Mouse (Mus musculus) brain, embryonic 14.5 days (tissue): ENCODE results near the gene Olfr1150-ps1. TPM values are rescaled to one million over a fixed set of nuclear protein-coding genes. Genes with fewer than 3 reads are reported as not detected.

Experiments used
- DNase-seq: peaks from one replicate; pipeline ENCODE4 v3.0.0-alpha.2; 2011; ENCODE audit warnings: low read depth
- CTCF ChIP-seq: fragments of 200-500 bp; IDR thresholded peaks from 2 replicates; pipeline ENCODE4 v1.5.1; 2012; ENCODE audit warnings: inconsistent platforms, mild to moderate bottlenecking, moderate library complexity, borderline replicate concordance; ENCODE audit not compliant: insufficient read depth, insufficient read length; ENCODE audit errors: extremely low read depth
- POLR2A ChIP-seq: fragments of 200-500 bp; IDR thresholded peaks from 2 replicates; pipeline ENCODE4 v1.6.1; 2012; ENCODE audit warnings: mild to moderate bottlenecking, inconsistent platforms, borderline replicate concordance; ENCODE audit not compliant: poor library complexity, insufficient read depth, insufficient read length, severe bottlenecking; ENCODE audit errors: extremely low read depth
- polyA plus RNA-seq: library from polyadenylated mRNA; depleted of rRNA; stranded (reverse); fragments of >200 nt; gene quantifications from 2 replicates; pipeline ENCODE4 v1.2.3, GENCODE M21; 2012; rRNA removed

Olfr1150-ps1 gene
- not detected in 2 replicates for polyA plus RNA-seq

DNA sequence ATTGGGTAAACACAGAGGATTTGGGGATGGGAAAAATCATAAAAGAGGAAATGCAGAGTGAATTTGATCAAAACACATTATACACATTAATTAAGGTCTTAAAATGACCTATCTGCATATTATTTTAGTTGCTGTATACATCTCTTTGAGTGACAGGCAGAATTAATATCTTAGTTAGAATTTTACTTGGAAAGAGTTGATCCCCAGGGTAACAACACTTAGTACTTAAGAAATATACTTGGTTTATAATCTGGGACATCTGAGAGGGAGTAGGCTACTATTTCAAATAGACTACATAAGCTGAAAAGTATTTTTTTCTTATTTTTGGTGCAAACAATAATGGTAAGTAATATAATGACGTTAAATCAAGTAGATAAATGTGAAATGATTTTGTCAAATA is at the start of gene Olfr1150-ps1:
Olfr1150-ps1 (plus strand) TSS at position 301 of the 400 bp plus-strand sequence.
- TF ChIP-seq CTCF (no peak), POLR2A (no peak)
- no peak for DNase-seq

DNA sequence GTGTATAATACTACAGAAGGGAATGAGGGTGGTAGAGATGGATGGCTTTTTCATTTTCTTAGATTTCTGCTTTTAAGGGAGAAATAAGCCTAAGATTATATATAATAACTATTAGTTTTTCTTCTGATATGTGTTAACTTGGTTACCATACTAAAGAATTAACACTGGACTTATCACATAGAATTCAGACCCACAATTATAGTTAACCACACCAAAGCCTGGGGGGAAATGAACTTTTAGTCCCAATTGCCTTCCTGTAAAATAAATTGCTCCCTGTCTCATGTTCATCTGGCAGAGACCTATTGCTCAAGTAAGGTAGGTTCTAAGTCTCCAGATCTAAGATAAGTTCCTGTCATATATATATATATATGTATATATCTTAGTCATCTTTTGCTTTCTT is 43.5 kb upstream of the Olfr1150-ps1 start, which contains the start of gene Olfr1143:
Olfr1143 (plus strand) TSS at position 301 of the 400 bp plus-strand sequence.
- DNase-seq: no peak
- TF ChIP-seq CTCF (no peak), POLR2A (no peak)

DNA sequence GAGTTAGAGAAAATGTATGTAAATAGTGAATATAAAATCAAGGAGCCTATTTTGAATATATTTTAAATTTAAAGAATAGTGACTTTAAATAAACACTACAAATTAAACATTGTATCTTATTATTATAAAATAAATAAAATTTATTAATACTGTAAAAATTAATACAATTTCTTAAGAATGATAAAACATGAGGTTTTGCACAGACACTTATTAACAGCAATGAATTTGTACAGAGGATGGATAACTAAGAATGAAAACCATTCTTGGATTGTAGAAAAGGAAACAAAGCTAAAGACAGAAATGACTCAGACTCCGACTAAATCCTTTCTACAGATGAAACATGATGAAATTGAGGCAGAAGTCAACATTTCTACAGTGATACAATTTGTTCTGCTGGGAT is 34.3 kb upstream of the Olfr1150-ps1 start, which contains the start of gene Olfr1145:
Olfr1145 (plus strand) TSS at position 301 of the 400 bp plus-strand sequence.
- no peak for TF ChIP-seq CTCF
- no peak for TF ChIP-seq POLR2A
- no peak for DNase-seq

DNA sequence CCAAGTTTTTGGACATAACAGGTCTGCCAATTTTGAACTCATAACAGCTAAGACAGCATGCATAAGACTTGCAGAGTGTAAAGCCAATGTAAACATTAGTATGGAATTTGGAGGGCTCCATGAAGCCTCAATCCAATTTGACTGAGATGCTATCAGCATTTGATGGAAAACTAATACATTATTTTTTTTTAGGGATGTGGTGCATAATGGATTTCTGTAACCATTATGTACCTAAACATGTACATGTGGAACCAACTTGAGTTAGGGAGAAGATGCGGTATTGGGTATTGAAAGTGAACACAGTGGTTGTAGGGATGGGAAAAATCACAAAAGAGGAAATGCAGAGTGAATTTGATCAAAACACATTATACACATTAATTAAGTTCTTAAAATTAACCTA is 13.6 kb upstream of the Olfr1150-ps1 start, which contains the start of gene Olfr1148:
Olfr1148 (plus strand) TSS at position 301 of the 400 bp plus-strand sequence.
- no peak for DNase-seq
- TF ChIP-seq CTCF: no peak
- no peak for TF ChIP-seq POLR2A

DNA sequence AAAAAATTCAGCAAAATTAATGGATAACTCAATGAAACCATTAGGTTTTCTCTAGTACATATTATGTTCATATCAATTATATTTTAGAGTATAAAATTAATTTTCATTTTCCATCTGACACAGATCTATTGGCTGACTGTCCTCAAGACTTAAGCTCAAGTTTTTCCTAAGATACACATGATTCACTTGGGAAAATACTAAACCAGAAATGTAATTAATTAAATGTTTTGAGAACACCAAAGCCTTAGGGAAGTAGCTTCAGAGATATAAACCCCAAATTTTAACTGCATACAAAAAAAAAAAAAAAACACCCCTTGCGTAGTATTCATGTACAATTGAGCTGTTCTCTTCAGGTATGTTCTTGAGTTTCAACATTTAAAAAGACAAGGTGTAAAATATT is 11.8 kb downstream of the Olfr1150-ps1 start, which contains the start of gene Olfr1151:
Olfr1151 (plus strand) TSS at position 301 of the 400 bp plus-strand sequence.
- TF ChIP-seq CTCF: no peak
- no peak for TF ChIP-seq POLR2A

DNA sequence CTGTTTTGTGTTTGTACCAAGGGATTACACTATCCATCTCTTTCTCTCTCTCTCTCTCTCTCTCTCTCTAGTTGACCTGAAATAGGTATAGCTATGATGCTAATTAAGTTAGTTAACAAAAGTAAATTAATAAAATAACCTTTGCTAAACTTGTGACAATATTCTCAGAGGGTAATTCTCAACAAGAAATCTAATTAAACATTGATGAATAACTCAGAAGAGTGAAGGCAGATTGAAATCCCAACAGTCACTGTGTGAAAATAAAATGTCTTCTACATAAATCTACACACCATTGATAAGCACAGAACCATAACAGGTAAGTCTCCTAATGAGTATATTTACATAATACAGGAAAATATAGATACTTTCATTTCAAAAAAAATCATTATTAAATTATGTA is 22.4 kb downstream of the Olfr1150-ps1 start, which contains the start of gene Olfr1152:
Olfr1152 (plus strand) TSS at position 301 of the 400 bp plus-strand sequence.
- TF ChIP-seq POLR2A (no peak), CTCF (no peak)
- no peak for DNase-seq

More for the DNA sequence above, 11.8 kb downstream of the Olfr1150-ps1 start, which contains the start of gene Olfr1151:
- no peak for DNase-seq

DNA sequence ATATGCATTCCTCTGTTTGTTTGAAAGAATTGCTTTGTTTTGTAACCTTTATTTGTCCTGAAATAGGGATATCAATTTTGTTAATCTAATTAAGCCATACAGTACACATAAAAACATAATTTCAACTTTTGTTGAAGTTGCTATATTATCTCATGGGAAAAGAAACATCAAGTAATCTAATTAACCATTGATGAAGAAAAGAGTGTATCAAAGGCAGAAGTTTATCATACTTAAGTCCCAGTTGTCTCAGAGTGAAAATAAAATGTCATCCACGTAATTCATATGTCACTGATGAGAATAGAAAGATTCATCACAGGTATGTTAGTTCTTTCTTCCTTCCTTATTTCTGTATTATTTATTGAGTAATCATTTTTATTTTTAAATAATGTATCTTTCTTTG is 50.9 kb downstream of the Olfr1150-ps1 start, which contains the start of gene Olfr1153:
Olfr1153 (plus strand) TSS at position 301 of the 400 bp plus-strand sequence.
- DNase-seq: no peak
- TF ChIP-seq CTCF (no peak), POLR2A (no peak)

Other genes starting within 250 kb of the Olfr1150-ps1 start
- not detected in 2 replicates for gene Olfr1130, start 237.8 kb upstream of the Olfr1150-ps1 start, polyA plus RNA-seq
- not detected in 2 replicates for gene Olfr1131, start 216.9 kb upstream of the Olfr1150-ps1 start, polyA plus RNA-seq
- not detected in 2 replicates for gene Olfr1132, start 206.5 kb upstream of the Olfr1150-ps1 start, polyA plus RNA-seq
- not detected in 2 replicates for gene Olfr1133, start 196.6 kb upstream of the Olfr1150-ps1 start, polyA plus RNA-seq
- gene Olfr1134, start 185.5 kb upstream of the Olfr1150-ps1 start, polyA plus RNA-seq: not detected in 2 replicates
- gene Olfr1135, start 170.3 kb upstream of the Olfr1150-ps1 start, polyA plus RNA-seq: not detected in 2 replicates
- not detected in 2 replicates for gene Olfr1136, start 150.0 kb upstream of the Olfr1150-ps1 start, polyA plus RNA-seq
- gene Olfr1137, start 130.8 kb upstream of the Olfr1150-ps1 start, polyA plus RNA-seq: not detected in 2 replicates
- gene Olfr1138, start 104.0 kb upstream of the Olfr1150-ps1 start, polyA plus RNA-seq: not detected in 2 replicates
- gene Olfr1140, start 100.2 kb upstream of the Olfr1150-ps1 start, polyA plus RNA-seq: not detected in 2 replicates
- not detected in 2 replicates for gene Olfr1141, start 90.0 kb upstream of the Olfr1150-ps1 start, polyA plus RNA-seq
- not detected in 2 replicates for gene Olfr152, start 64.5 kb upstream of the Olfr1150-ps1 start, polyA plus RNA-seq
- not detected in 2 replicates for gene Olfr1143, start 43.4 kb upstream of the Olfr1150-ps1 start, polyA plus RNA-seq
- not detected in 2 replicates for gene Olfr1145, start 34.2 kb upstream of the Olfr1150-ps1 start, polyA plus RNA-seq
- not detected in 2 replicates for gene Olfr1148, start 13.5 kb upstream of the Olfr1150-ps1 start, polyA plus RNA-seq
- not detected in 2 replicates for gene Olfr1151, start 11.9 kb downstream of the Olfr1150-ps1 start, polyA plus RNA-seq
- not detected in 2 replicates for gene Olfr1152, start 22.5 kb downstream of the Olfr1150-ps1 start, polyA plus RNA-seq
- gene Olfr1153, start 51.0 kb downstream of the Olfr1150-ps1 start, polyA plus RNA-seq: not detected in 2 replicates
- gene Olfr1154, start 61.2 kb downstream of the Olfr1150-ps1 start, polyA plus RNA-seq: not detected in 2 replicates
- gene Olfr1155, start 101.1 kb downstream of the Olfr1150-ps1 start, polyA plus RNA-seq: not detected in 2 replicates
- gene Olfr1156, start 109.1 kb downstream of the Olfr1150-ps1 start, polyA plus RNA-seq: not detected in 2 replicates
- not detected in 2 replicates for gene Olfr1157, start 124.3 kb downstream of the Olfr1150-ps1 start, polyA plus RNA-seq
- gene Olfr74, start 130.7 kb downstream of the Olfr1150-ps1 start, polyA plus RNA-seq: not detected in 2 replicates
- gene Olfr1158, start 146.1 kb downstream of the Olfr1150-ps1 start, polyA plus RNA-seq: not detected in 2 replicates
- not detected in 2 replicates for gene Olfr1160, start 164.3 kb downstream of the Olfr1150-ps1 start, polyA plus RNA-seq
- not detected in 2 replicates for gene Olfr1161, start 178.8 kb downstream of the Olfr1150-ps1 start, polyA plus RNA-seq
- gene Olfr73, start 193.7 kb downstream of the Olfr1150-ps1 start, polyA plus RNA-seq: not detected in 2 replicates
- gene Olfr1162, start 207.1 kb downstream of the Olfr1150-ps1 start, polyA plus RNA-seq: not detected in 2 replicates
- not detected in 2 replicates for gene Olfr1163, start 227.8 kb downstream of the Olfr1150-ps1 start, polyA plus RNA-seq
- gene Olfr1164, start 250.0 kb downstream of the Olfr1150-ps1 start, polyA plus RNA-seq: not detected in 2 replicates